Mouse (Mus musculus) C2C12 (cell line): ENCODE results near the gene Dnlz. TPM values are rescaled to one million over a fixed set of nuclear protein-coding genes. Genes with fewer than 3 reads are reported as not detected.
A peak's percentile ranks its signal among the peaks of the same experiment; 100 is the strongest.

Experiments
- H3K27me3 ChIP-seq: one replicate; pipeline ENCODE4 v1.6.1; 2011; ENCODE audit not compliant: control insufficient read depth, insufficient read depth, insufficient read length
- H3K36me3 ChIP-seq: one replicate; pipeline ENCODE4 v1.6.1; 2011; ENCODE audit not compliant: control insufficient read depth, insufficient read depth
- H3K4me3 ChIP-seq: one replicate; pipeline ENCODE4 v1.5.1; 2011; ENCODE audit warnings: mild to moderate bottlenecking, control low read depth; ENCODE audit not compliant: poor library complexity, insufficient read depth, severe bottlenecking
- H3K79me2 ChIP-seq: one replicate; pipeline ENCODE4 v1.6.1; 2011; ENCODE audit not compliant: control insufficient read depth, insufficient read depth
- H3K79me3 ChIP-seq: one replicate; pipeline ENCODE4 v1.6.1; 2011; ENCODE audit warnings: low read depth, control low read depth
- H3ac ChIP-seq: one replicate; pipeline ENCODE3; 2011; ENCODE audit warnings: low read depth; ENCODE audit not compliant: control insufficient read depth, insufficient read length
- CEBPB ChIP-seq: IDR thresholded peaks from one replicate; pipeline ENCODE4 v1.6.1; 2011; ENCODE audit warnings: low read depth, mild to moderate bottlenecking, control low read depth, moderate library complexity
- CTCF ChIP-seq: IDR thresholded peaks from one replicate; pipeline ENCODE4 v1.5.1; 2011; ENCODE audit not compliant: control insufficient read depth, insufficient read depth, insufficient read length
- FOSL1 ChIP-seq: IDR thresholded peaks from one replicate; pipeline ENCODE4 v1.8.0; 2011; ENCODE audit warnings: mild to moderate bottlenecking, low read length; ENCODE audit not compliant: poor library complexity, insufficient read depth, severe bottlenecking
- MAX ChIP-seq: IDR thresholded peaks from one replicate; pipeline ENCODE4 v1.6.1; 2011; ENCODE audit warnings: mild to moderate bottlenecking, control low read depth
- MYOD1 ChIP-seq: IDR thresholded peaks from one replicate; pipeline ENCODE4 v1.6.1; 2011; ENCODE audit warnings: low read depth; ENCODE audit not compliant: control insufficient read depth, insufficient read length
- MYOG ChIP-seq: IDR thresholded peaks from one replicate; pipeline ENCODE4 v1.6.1; 2011; ENCODE audit not compliant: control insufficient read depth, insufficient read length; ENCODE audit errors: extremely low read depth
- USF1 ChIP-seq: IDR thresholded peaks from one replicate; pipeline ENCODE4 v1.6.1; 2011; ENCODE audit warnings: low read depth, mild to moderate bottlenecking, control low read depth, moderate library complexity
- polyA plus RNA-seq: library from polyadenylated mRNA; unstranded; fragments of >200 nt; fragmentation: generic; extraction: Trizol; gene quantifications from one replicate; pipeline ENCODE4 v1.2.1, GENCODE M21; 2012; ENCODE audit warnings: missing spikeins

Gene Dnlz
- polyA plus RNA-seq, 1 experiment = 35.6 TPM

GRCm38 (mm10) chr2:26312812-26313211 is 39.1 kb downstream of the Dnlz start:
- Histone ChIP-seq H3K27me3 (no peaks in the 10 kb centered on the region), H3K79me3 (peaks cover 2% of the 10 kb centered on the region), H3ac (no peak overlapping the region), H3K79me2 (peaks cover 16% of the 10 kb centered on the region), H3K36me3 (no peaks in the 10 kb centered on the region), H3K4me3 (no peak overlapping the region)
- TF ChIP-seq CEBPB (no peak), USF1 (no peak)

- no peak overlapping the region for H3ac ChIP-seq
- no peak overlapping the region for H3K4me3 ChIP-seq
- TF ChIP-seq FOSL1 (no peak), MYOG (no peak), USF1 (no peak), CEBPB (no peak), MAX (no peak), CTCF (no peak), MYOD1 (no peak)
- no peaks in the 10 kb centered on the region for H3K79me3 ChIP-seq
- H3K79me2 ChIP-seq = peaks cover 7% of the 10 kb centered on the region
- no peaks in the 10 kb centered on the region for H3K36me3 ChIP-seq
- no peaks in the 10 kb centered on the region for H3K27me3 ChIP-seq
Observed at GRCm38 (mm10) chr2:26311936-26312335, 40.0 kb downstream of the Dnlz start.

- no peak overlapping the region for H3ac ChIP-seq
- no peak overlapping the region for H3K4me3 ChIP-seq
- H3K79me2 ChIP-seq = no peaks in the 10 kb centered on the region
- H3K27me3 ChIP-seq = no peaks in the 10 kb centered on the region
- no peak for TF ChIP-seq FOSL1
- TF ChIP-seq CEBPB = no peak
- no peak for TF ChIP-seq CTCF
- TF ChIP-seq USF1 = no peak
- no peak for TF ChIP-seq MAX
- TF ChIP-seq MYOD1 = no peak
- TF ChIP-seq MYOG = no peak
- H3K79me3 ChIP-seq = no peaks in the 10 kb centered on the region
- H3K36me3 ChIP-seq = no peaks in the 10 kb centered on the region
Observed at GRCm38 (mm10) chr2:26309739-26310138, 42.2 kb downstream of the Dnlz start.

GRCm38 (mm10) chr2:26306702-26307101 is 45.2 kb downstream of the Dnlz start:
- H3ac ChIP-seq = no peak overlapping the region
- H3K36me3 ChIP-seq = no peaks in the 10 kb centered on the region
- H3K4me3 ChIP-seq = no peak overlapping the region
- no peaks in the 10 kb centered on the region for H3K79me2 ChIP-seq
- no peaks in the 10 kb centered on the region for H3K79me3 ChIP-seq
- TF ChIP-seq MAX = no peak
- no peak for TF ChIP-seq MYOG
- TF ChIP-seq MYOD1 = no peak
- no peak for TF ChIP-seq CEBPB
- no peak for TF ChIP-seq CTCF
- H3K27me3 ChIP-seq = no peaks in the 10 kb centered on the region

GRCm38 (mm10) chr2:26305555-26305954 is 46.4 kb downstream of the Dnlz start:
- H3K4me3 ChIP-seq = no peak overlapping the region
- H3K79me2 ChIP-seq = no peaks in the 10 kb centered on the region
- no peaks in the 10 kb centered on the region for H3K36me3 ChIP-seq
- no peak for TF ChIP-seq FOSL1
- no peak for TF ChIP-seq MAX
- TF ChIP-seq MYOD1 = peak; percentile 62
- TF ChIP-seq CTCF = no peak
- TF ChIP-seq MYOG = no peak
- no peaks in the 10 kb centered on the region for H3K79me3 ChIP-seq
- H3K27me3 ChIP-seq = no peaks in the 10 kb centered on the region
- no peak overlapping the region for H3ac ChIP-seq

GRCm38 (mm10) chr2:26304711-26305110 is 47.2 kb downstream of the Dnlz start:
- TF ChIP-seq CTCF = no peak
- TF ChIP-seq MAX = no peak
- no peak for TF ChIP-seq FOSL1
- TF ChIP-seq CEBPB = no peak
- no peak for TF ChIP-seq MYOG
- TF ChIP-seq MYOD1 = no peak
- no peak for TF ChIP-seq USF1
- Histone ChIP-seq H3K79me2 (no peaks in the 10 kb centered on the region), H3ac (no peak overlapping the region), H3K27me3 (peaks cover 2% of the 10 kb centered on the region), H3K36me3 (no peaks in the 10 kb centered on the region), H3K79me3 (no peaks in the 10 kb centered on the region), H3K4me3 (no peak overlapping the region)

- Histone ChIP-seq H3K4me3 (no peak overlapping the region), H3K36me3 (no peaks in the 10 kb centered on the region), H3K79me3 (no peaks in the 10 kb centered on the region), H3ac (no peak overlapping the region), H3K79me2 (no peaks in the 10 kb centered on the region), H3K27me3 (peaks cover 4% of the 10 kb centered on the region)
- TF ChIP-seq MYOD1 (no peak), FOSL1 (no peak), MYOG (no peak), CEBPB (no peak), CTCF (no peak), USF1 (no peak), MAX (no peak)
Observed at GRCm38 (mm10) chr2:26302005-26302503, 49.9 kb downstream of the Dnlz start.
